Mouse (Mus musculus) heart, embryonic 13.5 days (tissue): ENCODE results near the gene Tnnt3. TPM values are rescaled to one million over a fixed set of nuclear protein-coding genes. Genes with fewer than 3 reads are reported as not detected.

Experiments used
- ATAC-seq: fragments of 200-750 bp; cut with Nextera tagmentation; 2 replicates; pipeline ENCODE4 v1.8.0; 2017; ENCODE audit warnings: moderate TSS enrichment; ENCODE audit not compliant: insufficient number of reproducible peaks, low FRiP score, low TSS enrichment; ENCODE audit errors: extremely low read depth
- H3K27ac ChIP-seq: fragments of 300-500 bp; sonication (generic); replicated peaks from 2 replicates; pipeline ENCODE4 v1.5.1; 2015; ENCODE audit warnings: moderate library complexity, mild to moderate bottlenecking, inconsistent platforms
- H3K27me3 ChIP-seq: fragments of 300-500 bp; sonication (generic); replicated peaks from 2 replicates; pipeline ENCODE4 v1.6.1; 2015; ENCODE audit warnings: mild to moderate bottlenecking, inconsistent platforms
- H3K36me3 ChIP-seq: fragments of 300-500 bp; sonication (generic); 2 replicates; pipeline ENCODE4 v1.6.1; 2015; ENCODE audit warnings: mild to moderate bottlenecking, inconsistent platforms
- H3K4me1 ChIP-seq: fragments of 300-500 bp; sonication (generic); 2 replicates; pipeline ENCODE4 v1.6.1; 2015; ENCODE audit warnings: inconsistent platforms
- H3K4me2 ChIP-seq: fragments of 300-500 bp; sonication (generic); 2 replicates; pipeline ENCODE4 v1.6.1; 2015; ENCODE audit warnings: inconsistent platforms, mild to moderate bottlenecking, moderate library complexity
- H3K4me3 ChIP-seq: fragments of 300-500 bp; sonication (generic); 2 replicates; pipeline ENCODE4 v1.5.1; 2015; ENCODE audit warnings: moderate library complexity, mild to moderate bottlenecking, inconsistent platforms
- H3K9ac ChIP-seq: fragments of 300-500 bp; sonication (generic); 2 replicates; pipeline ENCODE4 v1.6.1; 2015; ENCODE audit warnings: inconsistent platforms, mild to moderate bottlenecking, moderate library complexity
- H3K9me3 ChIP-seq: fragments of 300-500 bp; sonication (generic); 2 replicates; pipeline ENCODE4 v1.6.1; 2016; ENCODE audit warnings: inconsistent platforms
- WGBS: fragments of 180-500 bp; shearing (Covaris S2); methylation state at CpG from one replicate; pipeline ENCODE4 v1.1.7; 2015; ENCODE audit warnings: mixed read lengths; 5-methylcytosine and 5-hydroxymethylcytosine counted together
- polyA plus RNA-seq: library from polyadenylated mRNA; unstranded; fragments of >200 nt; fragmentation: Nextera tagmentation; extraction: Ambion mirVana; gene quantifications from 2 replicates; pipeline ENCODE4 v1.2.1, GENCODE M21; 2015

The Tnnt3 gene
- polyA plus RNA-seq, 1 experiment from 2014 or later, result 4.0 TPM

- WGBS, result 38% methylated on average over 10 of the region's 10 CpGs
These were observed 30.7 kb downstream of the Tnnt3 start for GRCm38 (mm10) chr7:142529350-142529749.

GRCm38 (mm10) chr7:142531973-142532521, 33.4 kb downstream of the Tnnt3 start:
- H3K4me1 ChIP-seq, result peaks cover 71% of the 10 kb centered on the region
- H3K27me3 ChIP-seq, result no peaks in the 10 kb centered on the region
- peak overlapping the region; percentile 89 for H3K9ac ChIP-seq
- WGBS, result 71% methylated on average over 4 of the region's 4 CpGs
- H3K9me3 ChIP-seq, result no peaks in the 10 kb centered on the region
- no peak for ATAC-seq
- H3K4me2 ChIP-seq, result peak overlapping the region; percentile 77
- H3K36me3 ChIP-seq, result peaks cover 10% of the 10 kb centered on the region
- H3K27ac ChIP-seq, result peak overlapping the region; percentile 96
- no peak overlapping the region for H3K4me3 ChIP-seq

More at GRCm38 (mm10) chr7:142529350-142529749, 30.7 kb downstream of the Tnnt3 start:
- ATAC-seq, result no peak
- Histone ChIP-seq H3K4me1 (peaks cover 78% of the 10 kb centered on the region), H3K9ac (no peak overlapping the region), H3K27me3 (no peaks in the 10 kb centered on the region), H3K27ac (peak overlapping the region; percentile 93), H3K9me3 (no peaks in the 10 kb centered on the region), H3K4me2 (no peak overlapping the region), H3K4me3 (no peak overlapping the region), H3K36me3 (no peaks in the 10 kb centered on the region)

GRCm38 (mm10) chr7:142532671-142533058, 34.0 kb downstream of the Tnnt3 start, which contains the start of gene Mrpl23:
Gene Mrpl23, plus strand, starts transcription at chr7:142532686.
- Histone ChIP-seq H3K27ac (peak within 1 kb of the TSS; percentile 96), H3K27me3 (no peaks in the 10 kb centered on the region), H3K9ac (peak within 1 kb of the TSS; percentile 89), H3K4me3 (peak within 1 kb of the TSS; percentile 69), H3K9me3 (no peaks in the 10 kb centered on the region), H3K36me3 (peaks cover 16% of the 10 kb centered on the region), H3K4me2 (peak within 1 kb of the TSS; percentile 77), H3K4me1 (peaks cover 73% of the 10 kb centered on the region)
- 6% methylated on average over 17 of the region's 17 CpGs for WGBS
- ATAC-seq, result peak; percentile 23; the same call in 1 of the 2 replicates

GRCm38 (mm10) chr7:142533059-142533855, 34.6 kb downstream of the Tnnt3 start:
- peak overlapping the region; percentile 89 for H3K9ac ChIP-seq
- ATAC-seq, result peak; percentile 76
- no peaks in the 10 kb centered on the region for H3K27me3 ChIP-seq
- peak overlapping the region; percentile 77 for H3K4me2 ChIP-seq
- no peaks in the 10 kb centered on the region for H3K9me3 ChIP-seq
- peaks cover 71% of the 10 kb centered on the region for H3K4me1 ChIP-seq
- 2% methylated on average over 43 of the region's 44 CpGs for WGBS
- peak overlapping the region; percentile 96 for H3K27ac ChIP-seq
- peaks cover 18% of the 10 kb centered on the region for H3K36me3 ChIP-seq
- H3K4me3 ChIP-seq, result peak overlapping the region; percentile 69

GRCm38 (mm10) chr7:142535116-142535515, 36.5 kb downstream of the Tnnt3 start:
- no peaks in the 10 kb centered on the region for H3K9me3 ChIP-seq

GRCm38 (mm10) chr7:142535832-142536231, 37.2 kb downstream of the Tnnt3 start:
- peak overlapping the region; percentile 89 for H3K9ac ChIP-seq
- H3K27me3 ChIP-seq, result no peaks in the 10 kb centered on the region
- no peak for ATAC-seq
- no peaks in the 10 kb centered on the region for H3K9me3 ChIP-seq
- H3K27ac ChIP-seq, result peak overlapping the region; percentile 96
- H3K36me3 ChIP-seq, result peaks cover 20% of the 10 kb centered on the region
- H3K4me2 ChIP-seq, result no peak overlapping the region
- H3K4me1 ChIP-seq, result peaks cover 79% of the 10 kb centered on the region
- no peak overlapping the region for H3K4me3 ChIP-seq
- 94% methylated on average over 5 of the region's 5 CpGs for WGBS

More at GRCm38 (mm10) chr7:142535116-142535515, 36.5 kb downstream of the Tnnt3 start:
- no peak for ATAC-seq
- whole genome bisulfite sequencing, result 77% methylated on average over 4 of the region's 4 CpGs
- peak overlapping the region; percentile 89 for H3K9ac ChIP-seq
- peaks cover 18% of the 10 kb centered on the region for H3K36me3 ChIP-seq
- no peak overlapping the region for H3K4me2 ChIP-seq
- peak overlapping the region; percentile 96 for H3K27ac ChIP-seq
- H3K4me3 ChIP-seq, result no peak overlapping the region
- peaks cover 73% of the 10 kb centered on the region for H3K4me1 ChIP-seq
- no peaks in the 10 kb centered on the region for H3K27me3 ChIP-seq

GRCm38 (mm10) chr7:142537181-142537580, 38.5 kb downstream of the Tnnt3 start:
- peak overlapping the region; percentile 28; the same call in 1 of the 2 replicates for H3K9ac ChIP-seq
- no peak for ATAC-seq
- WGBS, result 61% methylated on average over 5 of the region's 5 CpGs
- H3K27ac ChIP-seq, result peak overlapping the region; percentile 90
- H3K4me2 ChIP-seq, result no peak overlapping the region
- peaks cover 82% of the 10 kb centered on the region for H3K4me1 ChIP-seq
- peaks cover 27% of the 10 kb centered on the region for H3K36me3 ChIP-seq
- no peak overlapping the region for H3K4me3 ChIP-seq
- H3K9me3 ChIP-seq, result no peaks in the 10 kb centered on the region
- no peaks in the 10 kb centered on the region for H3K27me3 ChIP-seq

GRCm38 (mm10) chr7:142537879-142538278, 39.2 kb downstream of the Tnnt3 start:
- H3K9ac ChIP-seq, result peak overlapping the region; percentile 73
- peak overlapping the region; percentile 90 for H3K27ac ChIP-seq
- no peak for ATAC-seq
- no peaks in the 10 kb centered on the region for H3K27me3 ChIP-seq
- H3K9me3 ChIP-seq, result no peaks in the 10 kb centered on the region
- H3K36me3 ChIP-seq, result peaks cover 27% of the 10 kb centered on the region
- peaks cover 84% of the 10 kb centered on the region for H3K4me1 ChIP-seq
- no peak overlapping the region for H3K4me3 ChIP-seq
- 10% methylated on average over 6 of the region's 6 CpGs for WGBS
- H3K4me2 ChIP-seq, result 0 out of 2 replicates have a peak overlapping the region, but pooled peaks have one; percentile 2

GRCm38 (mm10) chr7:142538291-142538690, 39.7 kb downstream of the Tnnt3 start:
- ATAC-seq, result no peak
- WGBS, result 38% methylated on average over 4 of the region's 4 CpGs
- Histone ChIP-seq H3K4me1 (peaks cover 85% of the 10 kb centered on the region), H3K36me3 (peaks cover 27% of the 10 kb centered on the region), H3K4me2 (0 out of 2 replicates have a peak overlapping the region, but pooled peaks have one; percentile 2), H3K27ac (peak overlapping the region; percentile 90), H3K9me3 (no peaks in the 10 kb centered on the region), H3K9ac (peak overlapping the region; percentile 73), H3K4me3 (no peak overlapping the region), H3K27me3 (no peaks in the 10 kb centered on the region)

GRCm38 (mm10) chr7:142538766-142539165, 40.1 kb downstream of the Tnnt3 start:
- WGBS, result 33% methylated on average over 6 of the region's 6 CpGs
- H3K27me3 ChIP-seq, result no peaks in the 10 kb centered on the region
- peak overlapping the region; percentile 90 for H3K27ac ChIP-seq
- H3K9me3 ChIP-seq, result no peaks in the 10 kb centered on the region
- no peak for ATAC-seq
- H3K4me1 ChIP-seq, result peaks cover 85% of the 10 kb centered on the region
- no peak overlapping the region for H3K4me2 ChIP-seq
- peaks cover 27% of the 10 kb centered on the region for H3K36me3 ChIP-seq
- H3K4me3 ChIP-seq, result no peak overlapping the region
- peak overlapping the region; percentile 73 for H3K9ac ChIP-seq

- no peak for ATAC-seq
- Histone ChIP-seq H3K4me3 (no peak overlapping the region), H3K4me2 (no peak overlapping the region), H3K4me1 (peaks cover 75% of the 10 kb centered on the region), H3K27me3 (no peaks in the 10 kb centered on the region), H3K9me3 (no peaks in the 10 kb centered on the region), H3K9ac (peak overlapping the region; percentile 73), H3K27ac (peak overlapping the region; percentile 90), H3K36me3 (peaks cover 27% of the 10 kb centered on the region)
- WGBS, result 60% methylated on average over 8 of the region's 8 CpGs
These were observed 41.2 kb downstream of the Tnnt3 start for GRCm38 (mm10) chr7:142539828-142540227.
